Mouse (Mus musculus) ES-E14 (cell line): ENCODE results near the gene Rapgef6. TPM values are rescaled to one million over a fixed set of nuclear protein-coding genes. Genes with fewer than 3 reads are reported as not detected.

ENCODE experiments used
- DNase-seq: peaks from one replicate; pipeline ENCODE4 v3.0.0-alpha.2; 2013; ENCODE audit warnings: low read depth, low spot score
- H3K27ac ChIP-seq: 2 replicates; pipeline ENCODE4 v1.5.1; 2012; ENCODE audit warnings: low read depth, mild to moderate bottlenecking, low read length, moderate library complexity, mixed read lengths; ENCODE audit not compliant: poor library complexity, insufficient read depth, severe bottlenecking
- H3K36me3 ChIP-seq: 2 replicates; pipeline ENCODE4 v1.6.1; 2012; ENCODE audit warnings: mild to moderate bottlenecking, low read length, moderate library complexity, mixed read lengths; ENCODE audit not compliant: control insufficient read depth, poor library complexity, insufficient read depth, severe bottlenecking
- H3K4me1 ChIP-seq, 2 experiments: fragments of 150-350 bp in 1 of 2; sonication (generic) in 1 of 2; 2 replicates each; pipeline ENCODE4 v1.6.1; 2012; ENCODE audit warnings: low read length in 2 of 2, mild to moderate bottlenecking in 1 of 2, mixed read lengths in 1 of 2; ENCODE audit not compliant: control insufficient read depth in 2 of 2, insufficient read depth in 2 of 2, poor library complexity in 1 of 2
- H3K4me3 ChIP-seq, 2 experiments: fragments of 150-350 bp in 1 of 2; sonication (generic) in 1 of 2; 2 replicates each; pipeline ENCODE4 v1.5.1; 2012; ENCODE audit warnings: low read length in 2 of 2, low read depth in 1 of 2, mild to moderate bottlenecking in 1 of 2, mixed read lengths in 1 of 2; ENCODE audit not compliant: insufficient read depth in 1 of 2, poor library complexity in 1 of 2, severe bottlenecking in 1 of 2
- H3K9ac ChIP-seq: 2 replicates; pipeline ENCODE4 v1.6.1; 2012; ENCODE audit warnings: low read depth, mild to moderate bottlenecking, low read length, mixed read lengths; ENCODE audit not compliant: poor library complexity, insufficient read depth, severe bottlenecking
- H3K9me3 ChIP-seq: fragments of 150-350 bp; sonication (generic); 2 replicates; pipeline ENCODE4 v1.6.1; 2012; ENCODE audit warnings: low read depth, mild to moderate bottlenecking, low read length; ENCODE audit not compliant: control insufficient read depth, insufficient read depth
- CHD2 ChIP-seq: IDR thresholded peaks from 2 replicates; pipeline ENCODE4 v1.6.1; 2014; ENCODE audit warnings: mild to moderate bottlenecking, low read depth, low read length, inconsistent platforms
- HCFC1 ChIP-seq: IDR thresholded peaks from 2 replicates; pipeline ENCODE4 v1.6.1; 2012; ENCODE audit warnings: low read length, inconsistent platforms, borderline replicate concordance; ENCODE audit not compliant: insufficient read depth
- MAFK ChIP-seq: IDR thresholded peaks from 2 replicates; pipeline ENCODE4 v1.6.1; 2014; ENCODE audit warnings: mild to moderate bottlenecking, low read depth, low read length, inconsistent platforms; ENCODE audit not compliant: insufficient read depth
- ZC3H11A ChIP-seq: IDR thresholded peaks from 2 replicates; pipeline ENCODE4 v1.6.1; 2012; ENCODE audit warnings: low read depth, mild to moderate bottlenecking, inconsistent platforms, low read length, borderline replicate concordance
- ZNF384 ChIP-seq: IDR thresholded peaks from 2 replicates; pipeline ENCODE4 v1.6.1; 2012; ENCODE audit warnings: low read depth, low read length, inconsistent platforms
- in situ Hi-C, 2 experiments: fragments of 600-800 bp; cut with MboI; formaldehyde crosslinking; loops; one replicate each; pipeline ENCODE4 v1.15.1; 2025; ENCODE audit warnings: low sequenced_read_pairs in 2 of 2, inconsistent platforms in 1 of 2; ENCODE audit not compliant: unreplicated experiment in 2 of 2
- total RNA-seq: library from RNA; depleted of rRNA; stranded (reverse); fragments of 300-350 nt; gene quantifications from 2 replicates; pipeline ENCODE4 v1.2.3, GENCODE M21; 2012; rRNA removed

Rapgef6 gene
- 25.3 and 28.5 TPM in 2 replicates for total RNA-seq

DNA sequence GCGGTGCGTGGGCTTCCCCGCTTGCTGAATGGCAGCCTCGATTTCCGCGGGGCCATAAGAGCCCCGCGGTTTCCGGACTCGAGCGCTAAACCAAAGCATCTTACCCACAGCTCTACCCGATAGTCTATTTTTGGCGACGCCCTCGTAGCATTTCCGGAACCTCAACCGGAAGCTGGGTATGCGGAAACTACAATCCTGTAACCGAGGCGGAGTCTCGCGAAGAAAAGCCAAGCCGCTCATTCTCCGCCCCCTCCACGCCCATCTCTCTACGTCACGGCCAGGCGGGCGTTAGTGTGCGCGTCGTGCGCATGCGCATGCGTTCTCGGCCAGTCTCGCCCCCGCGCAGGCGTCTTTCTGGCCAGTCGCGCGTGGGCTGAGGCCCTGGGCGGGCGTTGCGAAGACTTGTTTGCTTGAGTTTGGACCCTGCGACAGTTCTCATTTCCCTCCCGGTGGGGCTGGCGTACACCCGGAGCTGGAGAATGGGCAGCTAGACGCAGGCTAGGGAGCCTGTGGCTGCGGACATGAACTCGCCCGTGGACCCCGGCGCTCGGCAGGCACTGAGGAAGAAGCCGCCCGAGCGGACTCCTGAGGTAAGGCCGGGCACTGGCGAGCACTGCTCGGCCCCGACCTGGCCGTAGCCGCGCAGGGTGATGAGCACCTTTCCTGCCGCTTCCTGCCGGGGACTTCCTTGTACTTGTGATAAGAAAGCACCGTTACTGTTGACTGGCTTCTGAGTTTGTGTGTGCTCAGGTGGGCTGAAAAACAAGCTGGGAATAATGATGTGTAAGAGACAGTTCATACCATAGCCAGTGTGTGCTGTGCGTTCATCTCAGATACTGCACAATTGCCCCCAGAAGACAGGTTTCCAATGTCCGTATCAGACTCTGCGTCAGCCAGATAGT, at the start of gene Rapgef6:
Gene Rapgef6 (plus strand): TSS at position 319 of the 902 bp plus-strand sequence.
- peak; percentile 85; the same call in 1 of the 2 replicates for TF ChIP-seq CHD2
- no peak for TF ChIP-seq ZC3H11A
- TF ChIP-seq MAFK, result no peak
- no peak for TF ChIP-seq ZNF384
- 0 out of 2 replicates have a peak, but pooled peaks have one; percentile 3 for TF ChIP-seq HCFC1
- in situ Hi-C loops, result no loop called here
- peak; percentile 97 for DNase-seq
- Histone ChIP-seq H3K27ac (peak within 1 kb of the TSS; percentile 61), H3K4me3 (peak within 1 kb of the TSS; percentile 90 to 94), H3K9ac (peak within 1 kb of the TSS; percentile 91), H3K36me3 (no peaks in the 10 kb centered on the region), H3K4me1 (no peaks in the 10 kb centered on the region), H3K9me3 (no peaks in the 10 kb centered on the region)

DNA sequence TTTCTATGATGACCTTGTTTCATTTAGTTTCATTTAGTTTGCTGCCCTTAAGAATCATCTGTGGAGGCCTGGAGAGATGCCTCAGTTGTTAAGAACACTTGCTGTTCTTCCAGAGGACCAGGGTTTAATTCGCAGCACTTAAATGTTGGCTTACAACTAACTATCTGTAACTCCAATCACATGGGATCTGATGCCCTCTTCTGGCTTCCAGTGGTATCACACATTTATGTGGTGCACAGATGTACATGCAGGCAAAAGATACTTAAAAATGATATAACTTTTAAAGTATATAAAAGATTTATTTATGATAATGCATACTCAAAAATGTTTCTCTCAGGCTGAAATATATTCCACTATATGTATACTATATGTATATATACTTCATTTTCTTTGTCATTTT, 44.2 kb upstream of the Rapgef6 start:
- no peaks in the 10 kb centered on the region; the same call in 1 of the 2 replicates for H3K36me3 ChIP-seq
- no peak overlapping the region for H3K27ac ChIP-seq
- TF ChIP-seq ZNF384, result no peak
- TF ChIP-seq MAFK, result no peak
- no peak for TF ChIP-seq CHD2
- TF ChIP-seq HCFC1, result no peak
- no peak for TF ChIP-seq ZC3H11A
- no peak overlapping the region for H3K4me3 ChIP-seq
- in situ Hi-C loops, result no loop called here
- H3K9me3 ChIP-seq, result no peaks in the 10 kb centered on the region
- no peak overlapping the region for H3K9ac ChIP-seq
- H3K4me1 ChIP-seq, result no peaks in the 10 kb centered on the region
- DNase-seq, result peak; percentile 34

DNA sequence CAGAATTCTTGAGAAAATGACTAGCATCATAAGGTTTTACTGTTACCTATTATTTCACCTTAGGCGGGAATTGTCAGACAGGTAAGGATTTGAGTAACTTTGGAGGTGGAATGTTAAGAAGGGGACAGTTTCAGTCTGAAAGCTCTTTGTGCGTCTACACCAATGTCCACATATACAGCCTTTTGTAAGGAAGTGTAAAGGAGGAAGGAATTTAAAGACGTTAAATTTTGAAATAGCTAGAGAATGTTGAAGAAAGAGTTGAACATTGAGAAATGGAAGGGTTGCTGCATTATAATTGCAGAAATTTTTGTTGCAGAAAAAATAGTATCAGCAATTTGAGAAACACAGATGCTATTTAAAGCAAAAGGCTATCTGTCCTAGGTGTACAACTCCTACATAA, 36.6 kb upstream of the Rapgef6 start:
- no peak for DNase-seq
- TF ChIP-seq MAFK, result no peak
- TF ChIP-seq ZNF384, result no peak
- no peak for TF ChIP-seq ZC3H11A
- TF ChIP-seq HCFC1, result no peak
- TF ChIP-seq CHD2, result no peak
- Histone ChIP-seq H3K27ac (no peak overlapping the region), H3K36me3 (no peaks in the 10 kb centered on the region; the same call in 1 of the 2 replicates), H3K4me1 (no peaks in the 10 kb centered on the region), H3K4me3 (no peak overlapping the region), H3K9me3 (no peaks in the 10 kb centered on the region), H3K9ac (no peak overlapping the region)
- in situ Hi-C loops, result no loop called here

DNA sequence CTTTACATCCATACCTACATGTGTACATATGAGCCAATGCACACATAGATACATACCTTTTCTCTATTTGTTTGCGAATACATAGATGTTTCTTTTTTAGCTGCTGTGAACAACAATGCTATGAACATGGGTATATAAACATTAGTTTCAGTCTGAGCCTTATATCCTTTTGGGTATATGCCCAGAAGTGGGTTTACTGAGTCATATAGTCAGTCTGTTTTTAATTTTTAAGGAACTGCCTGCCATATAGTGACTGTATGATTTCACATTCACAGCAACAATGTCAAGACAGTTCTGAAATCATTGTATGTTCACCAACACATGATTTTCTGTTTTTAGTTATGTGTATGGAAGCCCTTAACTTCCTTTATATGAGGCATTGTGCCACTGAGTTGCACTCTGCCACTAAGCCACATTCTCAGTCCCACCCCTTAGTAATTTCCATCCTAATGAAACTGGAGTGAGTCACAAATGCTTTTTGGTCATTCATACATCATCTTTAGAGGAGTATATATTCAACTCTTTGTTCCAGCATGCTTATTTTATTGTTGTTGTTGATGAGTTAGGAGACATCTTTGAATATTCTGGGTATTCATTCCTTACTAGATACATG, 30.6 kb upstream of the Rapgef6 start:
- in situ Hi-C loops, result no loop called here
- no peak overlapping the region for H3K9ac ChIP-seq
- H3K9me3 ChIP-seq, result no peaks in the 10 kb centered on the region
- no peak overlapping the region for H3K27ac ChIP-seq
- H3K36me3 ChIP-seq, result no peaks in the 10 kb centered on the region; the same call in 1 of the 2 replicates
- TF ChIP-seq ZNF384 (no peak), HCFC1 (no peak), ZC3H11A (no peak), CHD2 (no peak), MAFK (no peak)
- no peak overlapping the region for H3K4me3 ChIP-seq
- DNase-seq, result no peak
- no peaks in the 10 kb centered on the region for H3K4me1 ChIP-seq
